ENCODE assay signal across 10 mouse cellular contexts in genomic region chr4:136649480-136650196, GRCm38 (mm10). TPM values are rescaled to one million over a fixed set of nuclear protein-coding genes. Genes with fewer than 3 reads are reported as not detected.
DNase-seq lines count a peak whose midpoint lies in the region; ATAC-seq and TF ChIP-seq lines count a peak whose summit lies in the region.
"Had no signal": no experiment of that assay in that cellular context is flagged by ENCODE, and none has a peak within 500 bp of the region (broad histone marks: within the 10 kb centered on the region; RNA-seq: fewer than 3 reads in every experiment).

No protein-coding gene starts in this region.

- peak overlapping the region; percentile 49 for H3K4me2 ChIP-seq in heart, embryonic 11.5 days
- H3K4me2 ChIP-seq in lung, postnatal 0 days (replicated peaks; ENCODE audit: low read depth, low read length) = no peak overlapping the region
- H3K4me2 ChIP-seq in stomach, embryonic 14.5 days (replicated peaks; ENCODE audit: low read depth, low read length) = peak overlapping the region; percentile 37
- H3K4me2 ChIP-seq: hindbrain, embryonic 15.5 days had no signal

- H3K9me3 ChIP-seq in heart, embryonic 11.5 days (replicated peaks; ENCODE audit: control insufficient read depth, low read length) = peaks cover 3% of the 10 kb centered on the region; the same call in 1 of the 2 replicates
- H3K9me3 ChIP-seq in lung, postnatal 0 days (ENCODE audit: low read length) = no peaks in the 10 kb centered on the region
- H3K9me3 ChIP-seq in stomach, embryonic 14.5 days (ENCODE audit: control insufficient read depth, low read depth, low read length) = peaks cover 4% of the 10 kb centered on the region; the same call in 1 of the 2 replicates
- H3K9me3 ChIP-seq: hindbrain, embryonic 15.5 days had no signal

- ATAC-seq in heart, embryonic 11.5 days (replicated peaks; ENCODE audit: insufficient number of reproducible peaks, low FRiP score, low TSS enrichment) = no peak
- peak; percentile 25; the same call in 1 of the 2 replicates for ATAC-seq in lung, postnatal 0 days
- 0 out of 2 replicates have a peak, but pooled peaks have one; percentile 47 for ATAC-seq in stomach, embryonic 14.5 days (ENCODE audit: insufficient number of reproducible peaks, insufficient read depth, low FRiP score, low read depth)

- TF ChIP-seq CTCF in lung, postnatal 0 days (IDR thresholded peaks at IDR 0.05) = no peak
- no peak for TF ChIP-seq CTCF in layer of hippocampus, adult 2 months (conservative IDR thresholded peaks at IDR 0.05)

- DNase-seq in heart, postnatal 25 days (ENCODE audit: low spot score) = no peak
- DNase-seq in lung, postnatal 0 days (ENCODE audit: low spot score) = no peak
- no peak for DNase-seq in lung, postnatal 4 days
- peak; percentile 56 to 67 for DNase-seq in layer of hippocampus, adult 2 months (ENCODE audit: low spot score in 2 of 2)
- no peak for DNase-seq in cerebellum, adult 11-12 months
- no peak for DNase-seq in B cell, adult 2 months

- H3K27ac ChIP-seq in heart, embryonic 11.5 days (ENCODE audit: low read depth, low read length) = no peak overlapping the region
- H3K27ac ChIP-seq in lung, postnatal 0 days (ENCODE audit: low read length) = no peak overlapping the region
- peak overlapping the region; percentile 85 for H3K27ac ChIP-seq in layer of hippocampus, adult 2 months
- H3K27ac ChIP-seq in stomach, embryonic 14.5 days (ENCODE audit: low read length) = no peak overlapping the region
- H3K27ac ChIP-seq: hindbrain, embryonic 15.5 days had no signal

- peaks cover 18% of the 10 kb centered on the region for H3K4me1 ChIP-seq in heart, embryonic 11.5 days (ENCODE audit: control insufficient read depth, insufficient read depth, low read length)
- H3K4me1 ChIP-seq in lung, postnatal 0 days (ENCODE audit: insufficient read depth, low read depth, low read length) = no peaks in the 10 kb centered on the region
- peaks cover 13% of the 10 kb centered on the region; the same call in 1 of the 2 replicates for H3K4me1 ChIP-seq in stomach, embryonic 14.5 days (ENCODE audit: control insufficient read depth, insufficient read depth, low read length)

- H3K36me3 ChIP-seq in heart, embryonic 11.5 days (ENCODE audit: control insufficient read depth, insufficient read depth, low read length) = no peaks in the 10 kb centered on the region
- H3K36me3 ChIP-seq in lung, postnatal 0 days (ENCODE audit: insufficient read depth, low read length) = no peaks in the 10 kb centered on the region
- H3K36me3 ChIP-seq in stomach, embryonic 14.5 days (ENCODE audit: control insufficient read depth, insufficient read depth, low read length) = no peaks in the 10 kb centered on the region

- H3K4me3 ChIP-seq in heart, embryonic 11.5 days (ENCODE audit: low read depth, low read length) = peak overlapping the region; percentile 10; the same call in 1 of the 2 replicates
- no peak overlapping the region for H3K4me3 ChIP-seq in lung, postnatal 0 days (ENCODE audit: low read depth, low read length)
- H3K4me3 ChIP-seq in layer of hippocampus, adult 2 months = peak overlapping the region; percentile 22; the same call in 1 of the 2 replicates
- no peak overlapping the region for H3K4me3 ChIP-seq in stomach, embryonic 14.5 days (ENCODE audit: low read depth, low read length)
- H3K4me3 ChIP-seq: hindbrain, embryonic 15.5 days had no signal

- intact Hi-C loops in heart, postnatal 25 days (cut with DNase I) = no loop called here

- TF ChIP-seq EP300 in lung, postnatal 0 days (IDR thresholded peaks at IDR 0.05) = no peak

- 25% methylated on average over 13 of the region's 13 CpGs for WGBS in heart, embryonic 11.5 days (ENCODE audit: insufficient replicate concordance)
- 33% methylated on average over 13 of the region's 13 CpGs for WGBS in lung, postnatal 0 days
- WGBS in stomach, embryonic 14.5 days = 35% methylated on average over 13 of the region's 13 CpGs

- peaks cover 5% of the 10 kb centered on the region for H3K27me3 ChIP-seq in heart, embryonic 11.5 days (ENCODE audit: control insufficient read depth, insufficient read depth, low read length)
- H3K27me3 ChIP-seq in lung, postnatal 0 days (replicated peaks; ENCODE audit: insufficient read depth, low read length) = no peaks in the 10 kb centered on the region
- no peaks in the 10 kb centered on the region for H3K27me3 ChIP-seq in stomach, embryonic 14.5 days (ENCODE audit: control insufficient read depth, insufficient read depth, low read length)
- H3K27me3 ChIP-seq: hindbrain, embryonic 15.5 days had no signal

- no peak overlapping the region for H3K9ac ChIP-seq in heart, embryonic 11.5 days (ENCODE audit: low read depth, low read length)
- no peak overlapping the region for H3K9ac ChIP-seq in lung, postnatal 0 days (replicated peaks; ENCODE audit: low read depth)
- no peak overlapping the region for H3K9ac ChIP-seq in stomach, embryonic 14.5 days (replicated peaks; ENCODE audit: low read depth, low read length)
- H3K9ac ChIP-seq: hindbrain, embryonic 15.5 days had no signal

RNA-seq across cellular contexts. Expression of gene Lactbl1, which starts 27.2 kb away (rescaled TPM):
- polyA plus RNA-seq in heart, embryonic 11.5 days (2014; fragmentation: Nextera tagmentation; extraction: Ambion mirVana) = not detected in 2 replicates
- total RNA-seq in heart, postnatal 25 days (2021) = not detected
- polyA plus RNA-seq in lung, postnatal 0 days (2015; fragmentation: Nextera tagmentation; extraction: Ambion mirVana) = not detected in 2 replicates
- total RNA-seq in layer of hippocampus, adult 2 months (2021) = under 1 TPM; 0.15 to 0.20 TPM
- 0.10 TPM in 1 of 2 replicates, not detected in the other for polyA plus RNA-seq in stomach, embryonic 14.5 days (2014; fragmentation: Nextera tagmentation; extraction: Ambion mirVana)

RNA-seq across cellular contexts. Expression of gene Tex46, which starts 39.4 kb away (rescaled TPM):
- polyA plus RNA-seq in heart, embryonic 11.5 days (2014; fragmentation: Nextera tagmentation; extraction: Ambion mirVana) = not detected in 2 replicates
- total RNA-seq in heart, postnatal 25 days (2021) = not detected
- not detected in 2 replicates for polyA plus RNA-seq in lung, postnatal 0 days (2015; fragmentation: Nextera tagmentation; extraction: Ambion mirVana)
- total RNA-seq in layer of hippocampus, adult 2 months (2021) = not detected
- not detected in 2 replicates for polyA plus RNA-seq in stomach, embryonic 14.5 days (2014; fragmentation: Nextera tagmentation; extraction: Ambion mirVana)
- polyA plus RNA-seq: hindbrain, embryonic 15.5 days; thymus, adult 2 months had no signal

RNA-seq across cellular contexts. Expression of gene Kdm1a, which starts 47.1 kb away (rescaled TPM):
- 38.9 and 41.1 TPM in 2 replicates for polyA plus RNA-seq in heart, embryonic 11.5 days (2014; fragmentation: Nextera tagmentation; extraction: Ambion mirVana)
- total RNA-seq in heart, postnatal 25 days (2021) = 10 to 100 TPM; 28.9 to 31.9 TPM
- polyA plus RNA-seq in lung, postnatal 0 days (2015; fragmentation: Nextera tagmentation; extraction: Ambion mirVana) = 21.0 TPM in 2 replicates
- total RNA-seq in layer of hippocampus, adult 2 months (2021) = 10 to 100 TPM; 89.0 to 91.6 TPM
- polyA plus RNA-seq in stomach, embryonic 14.5 days (2014; fragmentation: Nextera tagmentation; extraction: Ambion mirVana) = 52.7 and 55.6 TPM in 2 replicates

Comparison
In these comparisons a context has a peak if more than half of its experiments do, and no peak if none do; other contexts are left out.
1. H3K4me3 ChIP-seq: peak in heart, embryonic 11.5 days (single experiment) and layer of hippocampus, adult 2 months (single experiment); none in lung, postnatal 0 days (single experiment) and stomach, embryonic 14.5 days (single experiment).
2. DNase-seq: peak in layer of hippocampus, adult 2 months (2 of 2); none in heart, postnatal 25 days (single experiment), lung, postnatal 0 days (single experiment), lung, postnatal 4 days (0 of 2), cerebellum, adult 11-12 months (single experiment) and B cell, adult 2 months (0 of 2).